Mouse (Mus musculus) heart, adult 10 weeks (tissue): Measurements from ENCODE around the gene Sgsm3. TPM values are rescaled to one million over a fixed set of nuclear protein-coding genes. Genes with fewer than 3 reads are reported as not detected.

ENCODE experiments used
- polyA plus RNA-seq: library from polyadenylated mRNA; stranded (reverse); fragments of 350-450 nt; fragmentation: Illumina TruSeq; extraction: RNeasy Lipid Tissue Mini Kit (QIAGEN cat#74804); gene quantifications from one replicate; pipeline ENCODE4 v1.2.3, GENCODE M21; 2014; ENCODE audit warnings: low read depth, low replicate concordance

The Sgsm3 gene
- 12.9 TPM for polyA plus RNA-seq

DNA sequence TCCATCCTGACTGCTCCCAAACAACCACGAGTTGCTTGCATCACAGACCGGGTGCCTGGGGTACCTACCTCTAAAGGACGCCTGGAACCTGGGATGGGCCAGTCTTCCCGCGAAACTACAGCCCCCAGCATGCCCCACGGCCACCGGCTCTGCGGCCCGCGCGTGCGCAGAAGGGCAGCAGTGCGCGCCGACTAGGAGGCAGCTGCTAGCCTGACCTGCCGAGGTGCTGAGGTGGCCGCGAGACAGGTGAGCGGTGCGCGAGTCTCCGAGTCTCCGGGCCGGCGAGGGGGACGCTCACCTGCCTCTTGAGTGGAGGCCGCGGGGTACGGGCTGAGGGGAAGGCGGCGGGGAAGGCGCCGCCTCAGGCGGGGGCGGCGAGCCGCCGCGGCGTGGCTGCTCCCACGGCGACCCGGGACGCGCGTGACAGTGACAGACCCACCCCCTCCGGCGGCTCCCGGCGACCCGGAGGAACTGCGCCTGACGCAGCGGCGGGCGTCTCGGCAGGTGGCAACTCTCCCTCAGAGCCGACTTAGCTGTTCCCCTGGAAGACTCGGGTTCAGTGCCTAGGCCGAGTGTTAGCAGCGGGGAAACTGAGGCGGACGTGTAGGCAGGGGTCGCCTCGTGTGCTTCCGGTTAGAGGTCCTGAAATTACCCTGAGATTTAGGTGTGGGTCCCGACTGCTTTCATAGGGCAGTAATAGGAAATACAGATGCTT, at the start of gene Sgsm3:
Gene Sgsm3 (plus strand): TSS at position 146 of the 715 bp plus-strand sequence.

GRCm38 (mm10) chr15:80948145-80949135, 29.1 kb upstream of the Sgsm3 start, which contains the start of gene Adsl:
Gene Adsl, plus strand, starts transcription at chr15:80948490.

Other genes starting within 250 kb of the Sgsm3 start
- 76.7 TPM for gene Adsl, start 29.3 kb upstream of the Sgsm3 start, polyA plus RNA-seq
- gene Mrtfa, start 213.0 kb downstream of the Sgsm3 start, polyA plus RNA-seq, result 5.3 TPM